Mouse (Mus musculus) intestine, embryonic 16.5 days (tissue): ENCODE measurements around the gene Pde4dip. TPM values are rescaled to one million over a fixed set of nuclear protein-coding genes. Genes with fewer than 3 reads are reported as not detected.

Experiments used
- ATAC-seq: fragments of 200-750 bp; cut with Nextera tagmentation; 2 replicates; pipeline ENCODE4 v1.8.0; 2017; ENCODE audit warnings: moderate TSS enrichment, moderate library complexity
- H3K27ac ChIP-seq: fragments of 300-500 bp; sonication (generic); 2 replicates; pipeline ENCODE4 v1.5.1; 2014; ENCODE audit warnings: mild to moderate bottlenecking, low read length
- H3K27me3 ChIP-seq: fragments of 300-500 bp; sonication (generic); replicated peaks from 2 replicates; pipeline ENCODE4 v1.6.1; 2014; ENCODE audit warnings: low read length, control low read depth, mixed read lengths; ENCODE audit not compliant: control insufficient read depth, insufficient read depth
- H3K36me3 ChIP-seq: fragments of 300-500 bp; sonication (generic); 2 replicates; pipeline ENCODE4 v1.6.1; 2014; ENCODE audit warnings: low read length, control low read depth; ENCODE audit not compliant: control insufficient read depth, insufficient read depth
- H3K4me1 ChIP-seq: fragments of 300-500 bp; sonication (generic); 2 replicates; pipeline ENCODE4 v1.6.1; 2014; ENCODE audit warnings: low read length, control low read depth, mixed read lengths; ENCODE audit not compliant: control insufficient read depth, insufficient read depth
- H3K4me2 ChIP-seq: fragments of 300-500 bp; sonication (generic); 2 replicates; pipeline ENCODE4 v1.6.1; 2014; ENCODE audit warnings: low read depth, low read length, control low read depth
- H3K4me3 ChIP-seq: fragments of 300-500 bp; sonication (generic); 2 replicates; pipeline ENCODE4 v1.5.1; 2014; ENCODE audit warnings: mild to moderate bottlenecking, low read length
- H3K9ac ChIP-seq: fragments of 300-500 bp; sonication (generic); 2 replicates; pipeline ENCODE4 v1.6.1; 2014; ENCODE audit warnings: low read depth, low read length
- H3K9me3 ChIP-seq: fragments of 300-500 bp; sonication (generic); 2 replicates; pipeline ENCODE4 v1.6.1; 2016; ENCODE audit warnings: low read length, control low read depth; ENCODE audit not compliant: control insufficient read depth
- WGBS: fragments of 180-500 bp; shearing (Covaris S2); extraction: QIAGEN DNeasy Blood & Tissue Kit; methylation state at CpG from one replicate; pipeline ENCODE4 v1.1.7; 2014; 5-methylcytosine and 5-hydroxymethylcytosine counted together
- polyA plus RNA-seq: library from polyadenylated mRNA; unstranded; fragments of >200 nt; fragmentation: Nextera tagmentation; extraction: Ambion mirVana; gene quantifications from 2 replicates; pipeline ENCODE4 v1.2.1, GENCODE M21; 2015

Gene Pde4dip
- polyA plus RNA-seq, 1 experiment from 2014 or later = 20.2 TPM

DNA sequence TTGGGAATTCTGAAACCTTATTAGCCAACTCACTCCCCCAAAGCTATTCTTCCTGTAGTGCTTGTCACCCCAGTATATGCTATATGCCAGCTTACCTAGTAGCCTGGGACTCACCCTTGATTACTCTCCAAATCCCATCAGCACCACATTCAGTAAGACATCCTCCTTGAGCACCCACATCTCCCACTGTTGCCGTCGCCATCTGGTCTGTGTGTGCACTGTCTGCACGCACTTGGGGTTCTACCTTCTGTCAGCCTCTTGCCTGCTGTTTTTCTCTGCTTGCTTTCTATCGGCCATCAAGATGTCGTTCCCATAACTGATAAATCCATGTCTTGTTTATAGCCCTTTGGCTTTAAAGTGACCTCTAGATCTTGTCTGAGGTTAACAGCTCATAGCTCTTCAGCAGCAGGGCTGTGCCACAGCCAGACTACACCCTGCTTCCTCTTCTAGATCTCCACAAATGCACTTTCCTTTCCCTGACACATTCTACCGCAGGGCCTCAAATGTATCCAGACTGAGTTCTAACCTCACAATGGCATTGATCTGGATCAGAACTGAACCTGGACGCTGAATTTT, 42.9 kb upstream of the Pde4dip start:
- no peak overlapping the region for H3K27ac ChIP-seq
- no peak overlapping the region for H3K9ac ChIP-seq
- no peak overlapping the region for H3K4me2 ChIP-seq
- H3K36me3 ChIP-seq = no peaks in the 10 kb centered on the region
- peaks cover 16% of the 10 kb centered on the region for H3K4me1 ChIP-seq
- no peak for ATAC-seq
- no peak overlapping the region for H3K4me3 ChIP-seq
- 63% methylated on average over 7 of the region's 7 CpGs for WGBS
- no peaks in the 10 kb centered on the region for H3K9me3 ChIP-seq
- no peaks in the 10 kb centered on the region for H3K27me3 ChIP-seq

DNA sequence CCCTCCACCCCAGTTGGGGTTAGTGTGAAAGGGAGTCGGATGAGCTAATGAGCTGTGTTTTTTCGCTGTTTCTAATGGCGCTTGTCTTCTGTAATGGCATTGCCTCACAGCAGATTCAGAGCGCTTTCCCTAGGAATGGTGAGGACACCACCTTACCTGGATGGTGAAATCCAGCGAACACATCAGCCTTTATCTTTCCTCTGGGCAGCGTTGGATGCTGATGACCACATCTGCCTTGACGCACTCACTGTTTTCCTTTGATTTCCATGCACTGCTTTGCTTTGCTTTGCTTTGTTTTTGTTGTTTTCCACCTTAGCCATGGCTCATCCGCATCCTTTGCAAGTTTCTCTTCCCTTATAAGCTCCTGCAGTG, 42.3 kb upstream of the Pde4dip start:
- H3K9ac ChIP-seq = no peak overlapping the region
- no peak for ATAC-seq
- 83% methylated on average over 8 of the region's 8 CpGs for WGBS
- peaks cover 16% of the 10 kb centered on the region for H3K4me1 ChIP-seq
- H3K4me3 ChIP-seq = no peak overlapping the region
- no peaks in the 10 kb centered on the region for H3K27me3 ChIP-seq
- H3K4me2 ChIP-seq = no peak overlapping the region
- no peaks in the 10 kb centered on the region for H3K36me3 ChIP-seq
- no peak overlapping the region for H3K27ac ChIP-seq
- H3K9me3 ChIP-seq = no peaks in the 10 kb centered on the region

DNA sequence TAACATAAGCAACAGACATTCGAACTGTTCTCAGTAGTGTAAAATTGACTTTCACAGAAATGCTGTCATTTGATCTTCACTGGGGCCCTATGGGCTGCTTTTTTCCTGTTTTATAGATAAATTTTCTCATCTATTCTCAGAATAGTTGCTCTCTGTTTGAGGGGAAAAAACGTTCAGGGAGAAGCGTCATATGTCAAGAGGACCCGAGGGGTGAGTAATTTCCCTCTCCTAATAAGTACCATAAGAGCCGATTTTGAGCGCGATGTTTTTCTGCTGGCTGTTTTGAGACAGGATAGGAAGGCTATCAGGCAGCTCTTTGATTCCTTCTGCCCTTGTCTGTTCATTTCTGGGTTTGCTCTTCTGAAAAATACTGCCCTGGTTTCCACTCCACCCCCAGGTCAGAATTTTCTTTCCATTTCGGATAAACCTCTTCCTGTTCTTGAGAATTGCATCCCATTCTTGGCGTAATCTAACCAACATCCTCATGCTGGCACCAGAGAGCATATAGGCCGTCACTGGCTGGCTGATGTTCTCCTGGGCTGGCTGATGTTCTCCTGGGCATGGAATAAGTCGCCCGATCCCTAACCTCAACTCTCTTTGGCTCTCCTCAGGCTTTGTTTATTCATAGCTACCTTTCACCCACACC, 41.8 kb upstream of the Pde4dip start:
- Histone ChIP-seq H3K4me3 (no peak overlapping the region), H3K27ac (no peak overlapping the region), H3K36me3 (no peaks in the 10 kb centered on the region), H3K4me2 (no peak overlapping the region), H3K4me1 (peaks cover 16% of the 10 kb centered on the region), H3K9ac (no peak overlapping the region), H3K27me3 (no peaks in the 10 kb centered on the region), H3K9me3 (no peaks in the 10 kb centered on the region)
- 55% methylated on average over 12 of the region's 12 CpGs for WGBS
- ATAC-seq = no peak

DNA sequence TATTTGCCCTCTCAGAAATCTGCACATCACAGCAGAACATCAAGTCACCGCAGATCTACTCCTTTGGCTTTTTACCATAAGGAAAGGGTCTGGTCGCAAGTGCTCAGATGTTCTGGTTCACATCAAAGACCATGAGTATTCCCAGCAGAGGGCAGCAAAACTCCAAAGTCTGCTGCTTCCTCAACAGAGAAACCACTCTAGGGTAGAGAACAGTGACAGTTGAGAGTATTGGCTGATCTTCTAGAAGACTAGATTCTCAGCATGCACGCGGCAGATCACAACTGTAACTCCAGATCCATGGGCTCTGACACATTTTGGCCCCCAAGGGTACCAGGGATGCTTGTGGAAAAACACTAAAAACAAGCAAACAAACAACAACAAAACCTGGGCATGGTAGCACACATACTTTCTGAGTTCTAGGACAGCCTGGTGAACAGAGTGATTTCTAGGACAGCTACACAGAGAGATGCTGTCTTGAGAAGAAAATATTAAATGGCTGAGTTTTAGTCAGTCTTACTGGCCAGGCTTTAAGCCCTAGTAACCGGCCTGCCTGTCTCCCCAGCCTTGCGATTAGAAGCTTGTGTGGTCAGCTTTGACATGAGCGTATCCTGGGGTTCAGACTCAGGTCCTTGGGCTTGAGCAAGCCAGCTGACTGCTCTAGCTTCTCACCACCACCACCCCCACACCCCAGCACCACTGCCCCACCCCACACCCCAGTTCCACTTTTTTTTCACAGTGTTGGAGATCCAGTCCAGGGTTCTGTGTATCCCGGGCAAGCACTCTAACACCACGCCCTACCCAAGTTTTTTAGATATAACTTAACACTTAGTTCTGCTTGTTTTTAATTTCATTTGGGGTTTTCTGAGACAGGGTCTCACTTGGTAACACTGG, 40.7 kb upstream of the Pde4dip start:
- Histone ChIP-seq H3K9me3 (no peaks in the 10 kb centered on the region), H3K27ac (no peak overlapping the region), H3K4me3 (no peak overlapping the region), H3K4me2 (no peak overlapping the region), H3K9ac (no peak overlapping the region), H3K27me3 (no peaks in the 10 kb centered on the region), H3K4me1 (peaks cover 16% of the 10 kb centered on the region), H3K36me3 (no peaks in the 10 kb centered on the region)
- 58% methylated on average over 9 of the region's 9 CpGs for WGBS
- ATAC-seq = peak; percentile 74

DNA sequence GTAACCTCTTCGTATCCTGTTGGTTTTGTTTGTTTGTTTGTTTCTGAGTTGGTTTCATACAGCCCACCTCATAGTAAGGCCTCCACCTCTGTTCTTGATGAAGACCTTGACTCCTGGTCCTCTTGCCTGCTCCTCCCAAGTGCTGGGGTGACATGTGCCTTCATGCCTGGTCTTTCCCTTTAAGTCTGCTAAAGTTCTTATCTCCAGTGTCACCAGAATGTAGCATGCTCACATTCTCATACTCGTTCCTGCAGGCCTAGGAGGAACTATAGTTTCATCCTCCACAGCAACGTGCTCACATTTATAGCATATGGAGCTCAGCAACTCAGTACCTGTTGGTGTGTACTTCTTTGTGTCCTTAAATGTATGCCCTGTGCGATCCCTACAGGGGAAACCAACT, 38.8 kb upstream of the Pde4dip start:
- H3K27ac ChIP-seq = no peak overlapping the region
- WGBS = 64% methylated on average over 4 of the region's 4 CpGs
- no peaks in the 10 kb centered on the region for H3K36me3 ChIP-seq
- H3K9me3 ChIP-seq = no peaks in the 10 kb centered on the region
- no peaks in the 10 kb centered on the region for H3K27me3 ChIP-seq
- no peak overlapping the region for H3K4me2 ChIP-seq
- ATAC-seq = no peak
- H3K9ac ChIP-seq = no peak overlapping the region
- no peak overlapping the region for H3K4me3 ChIP-seq
- peaks cover 7% of the 10 kb centered on the region; the same call in 1 of the 2 replicates for H3K4me1 ChIP-seq

DNA sequence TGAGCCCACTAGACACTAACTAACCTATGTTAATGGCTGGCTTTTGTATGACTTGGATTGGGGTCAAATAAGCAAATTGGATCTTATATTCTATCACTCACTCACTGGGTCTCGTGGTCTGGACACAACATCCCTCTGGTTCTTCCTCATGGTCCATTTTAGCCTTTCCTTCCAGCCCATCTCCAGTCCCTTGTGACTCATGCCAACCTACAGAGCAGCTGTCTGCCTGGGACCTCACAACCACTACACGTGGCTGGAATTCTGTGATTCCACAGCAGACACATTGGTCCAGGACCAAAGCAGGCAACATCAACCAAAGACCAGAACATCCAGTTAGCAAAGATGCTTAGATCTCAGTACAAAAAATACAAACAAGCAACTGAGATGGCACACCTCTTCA, 36.7 kb upstream of the Pde4dip start:
- WGBS = 86% methylated on average over 2 of the region's 2 CpGs
- H3K27ac ChIP-seq = no peak overlapping the region
- ATAC-seq = no peak
- H3K9me3 ChIP-seq = no peaks in the 10 kb centered on the region
- no peak overlapping the region for H3K4me2 ChIP-seq
- no peaks in the 10 kb centered on the region for H3K27me3 ChIP-seq
- no peak overlapping the region for H3K9ac ChIP-seq
- H3K4me3 ChIP-seq = no peak overlapping the region
- 0 out of 2 replicates have a peak, but pooled peaks cover 2% of the 10 kb centered on the region for H3K4me1 ChIP-seq
- H3K36me3 ChIP-seq = 0 out of 2 replicates have a peak, but pooled peaks cover 6% of the 10 kb centered on the region

DNA sequence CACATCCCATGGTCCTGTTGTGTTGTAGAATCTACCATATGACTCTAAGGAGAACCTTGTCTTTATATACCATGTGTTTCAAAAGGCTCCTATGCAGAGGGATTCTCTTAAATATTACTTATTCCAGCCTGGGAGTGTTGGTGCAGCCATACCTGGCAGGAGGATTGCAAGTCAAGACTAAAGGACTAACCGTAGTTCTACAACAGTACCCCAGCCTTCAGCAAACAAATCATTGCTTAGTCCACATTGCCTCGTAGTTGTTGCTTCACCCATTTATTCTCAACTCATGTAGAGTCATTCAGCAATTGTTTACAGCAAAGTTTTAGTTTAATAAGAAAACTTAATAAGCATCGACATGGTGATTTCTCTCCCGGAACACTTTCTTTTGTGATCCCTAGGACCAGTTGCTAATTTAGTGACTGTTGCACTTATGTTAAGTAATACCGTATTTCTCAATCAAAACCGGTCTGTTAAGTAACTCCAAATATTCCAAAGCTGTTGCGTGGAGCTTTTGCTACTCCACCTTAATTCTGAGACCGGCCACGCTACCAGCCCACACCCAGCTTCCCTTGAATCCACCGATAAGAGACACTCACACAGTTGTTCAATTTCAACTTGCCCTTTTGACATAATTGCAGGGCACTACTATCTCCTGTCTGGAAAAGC, 30.5 kb upstream of the Pde4dip start:
- peaks cover 11% of the 10 kb centered on the region; the same call in 1 of the 2 replicates for H3K36me3 ChIP-seq
- 94% methylated on average over 10 of the region's 10 CpGs for WGBS
- ATAC-seq = no peak

DNA sequence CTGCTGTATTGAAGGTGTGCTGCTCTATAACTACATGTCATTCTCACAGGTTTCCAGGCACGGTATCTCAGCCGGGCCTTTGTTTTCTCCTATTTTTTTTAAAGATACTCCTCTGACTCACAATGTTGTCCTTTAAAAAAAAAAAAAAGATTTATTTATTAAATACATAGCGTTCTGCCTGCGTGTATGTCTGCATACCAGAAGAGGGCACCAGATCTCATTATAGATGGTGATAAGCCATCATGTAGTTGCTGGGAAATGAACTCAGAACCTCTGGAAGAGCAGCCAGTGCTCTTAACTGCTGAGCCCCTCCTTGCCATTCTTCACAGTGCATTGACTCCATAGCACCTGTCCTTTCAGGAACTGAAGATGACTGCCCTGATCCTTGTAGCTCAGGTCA, 26.6 kb upstream of the Pde4dip start:
- Histone ChIP-seq H3K27ac (no peak overlapping the region), H3K9me3 (no peaks in the 10 kb centered on the region), H3K4me2 (no peak overlapping the region), H3K27me3 (no peaks in the 10 kb centered on the region), H3K36me3 (peaks cover 9% of the 10 kb centered on the region; the same call in 1 of the 2 replicates), H3K9ac (no peak overlapping the region), H3K4me3 (no peak overlapping the region), H3K4me1 (no peaks in the 10 kb centered on the region)
- ATAC-seq = no peak
- 67% methylated on average over 4 of the region's 4 CpGs for WGBS

More for the DNA sequence above, 30.5 kb upstream of the Pde4dip start:
- H3K4me2 ChIP-seq = no peak overlapping the region
- H3K4me1 ChIP-seq = no peaks in the 10 kb centered on the region
- no peak overlapping the region for H3K27ac ChIP-seq
- no peak overlapping the region for H3K9ac ChIP-seq
- no peaks in the 10 kb centered on the region for H3K9me3 ChIP-seq
- H3K27me3 ChIP-seq = no peaks in the 10 kb centered on the region
- no peak overlapping the region for H3K4me3 ChIP-seq

DNA sequence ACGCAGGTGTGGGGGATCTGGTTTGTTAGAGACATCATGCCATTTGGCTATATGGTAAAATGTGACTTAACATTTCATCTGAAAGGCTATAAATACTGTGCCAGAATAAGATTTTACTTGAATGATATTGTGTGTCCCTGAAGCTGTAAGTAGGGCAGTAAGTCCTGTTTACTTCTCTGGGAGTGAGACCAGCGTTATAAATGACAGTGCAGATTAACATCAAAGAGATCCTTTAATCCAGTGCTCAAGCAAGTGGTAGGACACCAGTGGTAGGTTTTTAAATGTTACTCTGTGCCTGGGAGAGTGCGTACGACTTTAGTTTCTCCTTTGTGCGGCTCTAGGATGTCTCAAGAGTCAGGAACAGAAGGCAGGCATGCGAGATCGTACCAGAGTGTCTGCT, 22.6 kb upstream of the Pde4dip start:
- Histone ChIP-seq H3K9ac (no peak overlapping the region), H3K27me3 (no peaks in the 10 kb centered on the region), H3K9me3 (no peaks in the 10 kb centered on the region), H3K4me2 (no peak overlapping the region), H3K4me1 (no peaks in the 10 kb centered on the region), H3K27ac (no peak overlapping the region), H3K4me3 (no peak overlapping the region), H3K36me3 (peaks cover 7% of the 10 kb centered on the region; the same call in 1 of the 2 replicates)
- no peak for ATAC-seq
- 83% methylated on average over 7 of the region's 7 CpGs for WGBS
